Mouse (Mus musculus): ENCODE measurements around the gene Zp1. TPM values are rescaled to one million over a fixed set of nuclear protein-coding genes. Genes with fewer than 3 reads are reported as not detected.

Gene Zp1
- polyA plus RNA-seq (2014; fragmentation: Illumina TruSeq; extraction: RNeasy Lipid Tissue Mini Kit (QIAGEN cat#74804); ENCODE audit: low read depth, low replicate concordance): not detected

GRCm38 (mm10) chr19:10920532-10920931 is at the start of gene Zp1:
TSS of gene Zp1 (minus strand) at chr19:10920632.

GRCm38 (mm10) chr19:10949112-10949511 is 28.7 kb upstream of the Zp1 start, which contains the start of gene Ccdc86:
TSS of gene Ccdc86 (minus strand) at chr19:10949266.

GRCm38 (mm10) chr19:10937110-10937563 is 16.7 kb upstream of the Zp1 start, which contains the start of gene Ptgdr2:
TSS of gene Ptgdr2 (plus strand) at chr19:10937160.

DNA sequence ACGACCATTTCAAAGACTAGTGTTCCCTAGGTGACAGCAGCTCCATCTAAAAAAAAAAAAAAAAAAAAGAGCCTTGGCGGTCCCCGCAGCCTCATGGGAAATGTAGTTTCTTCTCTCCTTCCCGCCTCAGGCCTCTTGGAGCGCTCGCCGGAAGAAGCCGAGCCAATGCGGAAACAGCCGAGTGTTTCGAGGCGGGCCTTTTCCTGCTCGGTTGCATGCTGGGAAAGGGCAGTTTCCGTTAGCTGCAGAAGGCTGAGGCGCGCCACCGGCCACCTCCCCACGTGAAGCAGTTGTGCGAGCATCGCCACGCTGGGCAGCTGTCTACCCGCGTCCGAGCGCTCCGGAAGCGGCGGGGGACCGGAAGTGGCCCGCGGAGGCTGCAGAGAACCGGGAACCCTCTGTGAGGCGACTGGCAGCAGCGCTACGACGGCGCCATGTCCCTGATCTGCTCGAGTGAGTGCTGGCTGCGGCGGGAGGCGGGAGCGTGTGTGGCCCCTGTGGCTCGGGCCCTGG is 25.4 kb downstream of the Zp1 start, which contains the start of gene Prpf19:
Prpf19 (plus strand) TSS at position 216 of the 513 bp plus-strand sequence.

DNA sequence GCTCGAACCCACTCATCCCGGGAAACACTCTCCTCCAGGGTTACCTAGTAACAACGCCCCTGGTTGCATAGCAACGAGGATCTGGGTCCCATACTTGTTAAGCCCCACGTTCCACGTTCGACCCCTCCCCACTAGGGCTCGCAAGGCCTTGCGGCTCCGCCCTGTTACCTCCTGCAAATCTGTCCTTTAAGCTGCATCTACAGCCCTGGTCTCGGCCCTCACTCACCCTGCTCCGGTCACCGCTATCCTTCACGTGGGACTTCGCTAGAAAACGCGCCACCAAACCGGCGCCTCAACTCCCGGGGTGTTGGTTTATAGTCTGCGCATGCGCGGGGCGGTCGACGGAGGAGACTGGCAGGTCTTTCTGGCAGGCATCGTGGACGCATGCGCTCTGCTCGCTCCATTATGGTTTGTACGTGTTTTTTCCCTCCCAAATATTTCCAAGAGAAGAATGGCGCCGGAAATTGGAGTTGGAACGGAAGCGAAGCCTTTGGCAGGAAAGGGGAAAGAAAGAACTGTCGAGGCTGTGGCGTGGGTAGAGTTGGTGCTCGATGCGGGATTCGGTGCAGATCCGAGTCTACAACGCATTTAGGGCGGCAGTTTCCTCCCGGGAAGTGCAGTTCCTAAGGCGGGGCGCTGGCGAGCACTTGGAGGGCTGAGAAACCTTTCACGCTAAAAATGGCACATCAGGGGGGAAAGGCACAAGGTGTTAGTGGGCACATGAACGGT is 38.8 kb downstream of the Zp1 start, which contains the start of gene Tmem109:
Tmem109 (minus strand) TSS at position 576 of the 729 bp plus-strand sequence.

GRCm38 (mm10) chr19:10869886-10870527 is 50.4 kb downstream of the Zp1 start, which contains the start of gene Tmem132a:
TSS of gene Tmem132a (minus strand) at chr19:10869940.

Other genes with a start within 250 kb of the Zp1 start
- not detected for gene Pga5, start 242.6 kb downstream of the Zp1 start, polyA plus RNA-seq (2014; fragmentation: Illumina TruSeq; extraction: RNeasy Lipid Tissue Mini Kit (QIAGEN cat#74804); ENCODE audit: low read depth, low replicate concordance)
- gene Vps37c, start 231.9 kb downstream of the Zp1 start, polyA plus RNA-seq (2014; fragmentation: Illumina TruSeq; extraction: RNeasy Lipid Tissue Mini Kit (QIAGEN cat#74804); ENCODE audit: low read depth, low replicate concordance): 2.6 TPM
- gene Cd5, start 181.6 kb downstream of the Zp1 start, polyA plus RNA-seq (2014; fragmentation: Illumina TruSeq; extraction: RNeasy Lipid Tissue Mini Kit (QIAGEN cat#74804); ENCODE audit: low read depth, low replicate concordance): not detected
- not detected for gene Cd6, start 90.6 kb downstream of the Zp1 start, polyA plus RNA-seq (2014; fragmentation: Illumina TruSeq; extraction: RNeasy Lipid Tissue Mini Kit (QIAGEN cat#74804); ENCODE audit: low read depth, low replicate concordance)
- 0.49 TPM for gene Slc15a3, start 80.9 kb downstream of the Zp1 start, polyA plus RNA-seq (2014; fragmentation: Illumina TruSeq; extraction: RNeasy Lipid Tissue Mini Kit (QIAGEN cat#74804); ENCODE audit: low read depth, low replicate concordance)
- 0.12 TPM for gene Tmem132a, start 50.7 kb downstream of the Zp1 start, polyA plus RNA-seq (2014; fragmentation: Illumina TruSeq; extraction: RNeasy Lipid Tissue Mini Kit (QIAGEN cat#74804); ENCODE audit: low read depth, low replicate concordance)
- gene Tmem109, start 38.6 kb downstream of the Zp1 start, polyA plus RNA-seq (2014; fragmentation: Illumina TruSeq; extraction: RNeasy Lipid Tissue Mini Kit (QIAGEN cat#74804); ENCODE audit: low read depth, low replicate concordance): 2.8 TPM
- gene Prpf19, start 25.4 kb downstream of the Zp1 start, polyA plus RNA-seq (2014; fragmentation: Illumina TruSeq; extraction: RNeasy Lipid Tissue Mini Kit (QIAGEN cat#74804); ENCODE audit: low read depth, low replicate concordance): 37.5 TPM
- gene Ptgdr2, start 16.5 kb upstream of the Zp1 start, polyA plus RNA-seq (2014; fragmentation: Illumina TruSeq; extraction: RNeasy Lipid Tissue Mini Kit (QIAGEN cat#74804); ENCODE audit: low read depth, low replicate concordance): not detected
- gene Ccdc86, start 28.6 kb upstream of the Zp1 start, polyA plus RNA-seq (2014; fragmentation: Illumina TruSeq; extraction: RNeasy Lipid Tissue Mini Kit (QIAGEN cat#74804); ENCODE audit: low read depth, low replicate concordance): 1.1 TPM
- gene Ms4a10, start 54.0 kb upstream of the Zp1 start, polyA plus RNA-seq (2014; fragmentation: Illumina TruSeq; extraction: RNeasy Lipid Tissue Mini Kit (QIAGEN cat#74804); ENCODE audit: low read depth, low replicate concordance): not detected
- not detected for gene Ms4a15, start 72.6 kb upstream of the Zp1 start, polyA plus RNA-seq (2014; fragmentation: Illumina TruSeq; extraction: RNeasy Lipid Tissue Mini Kit (QIAGEN cat#74804); ENCODE audit: low read depth, low replicate concordance)
- not detected for gene Ms4a18, start 97.4 kb upstream of the Zp1 start, polyA plus RNA-seq (2014; fragmentation: Illumina TruSeq; extraction: RNeasy Lipid Tissue Mini Kit (QIAGEN cat#74804); ENCODE audit: low read depth, low replicate concordance)
- not detected for gene Ms4a8a, start 160.5 kb upstream of the Zp1 start, polyA plus RNA-seq (2014; fragmentation: Illumina TruSeq; extraction: RNeasy Lipid Tissue Mini Kit (QIAGEN cat#74804); ENCODE audit: low read depth, low replicate concordance)
- not detected for gene 1700017D01Rik, start 210.2 kb upstream of the Zp1 start, polyA plus RNA-seq (2014; fragmentation: Illumina TruSeq; extraction: RNeasy Lipid Tissue Mini Kit (QIAGEN cat#74804); ENCODE audit: low read depth, low replicate concordance)
- not detected for gene 1700025F22Rik, start 244.7 kb upstream of the Zp1 start, polyA plus RNA-seq (2014; fragmentation: Illumina TruSeq; extraction: RNeasy Lipid Tissue Mini Kit (QIAGEN cat#74804); ENCODE audit: low read depth, low replicate concordance)